Comparison of ENCODE assay signal across 8 mouse cellular contexts in the genomic region with DNA sequence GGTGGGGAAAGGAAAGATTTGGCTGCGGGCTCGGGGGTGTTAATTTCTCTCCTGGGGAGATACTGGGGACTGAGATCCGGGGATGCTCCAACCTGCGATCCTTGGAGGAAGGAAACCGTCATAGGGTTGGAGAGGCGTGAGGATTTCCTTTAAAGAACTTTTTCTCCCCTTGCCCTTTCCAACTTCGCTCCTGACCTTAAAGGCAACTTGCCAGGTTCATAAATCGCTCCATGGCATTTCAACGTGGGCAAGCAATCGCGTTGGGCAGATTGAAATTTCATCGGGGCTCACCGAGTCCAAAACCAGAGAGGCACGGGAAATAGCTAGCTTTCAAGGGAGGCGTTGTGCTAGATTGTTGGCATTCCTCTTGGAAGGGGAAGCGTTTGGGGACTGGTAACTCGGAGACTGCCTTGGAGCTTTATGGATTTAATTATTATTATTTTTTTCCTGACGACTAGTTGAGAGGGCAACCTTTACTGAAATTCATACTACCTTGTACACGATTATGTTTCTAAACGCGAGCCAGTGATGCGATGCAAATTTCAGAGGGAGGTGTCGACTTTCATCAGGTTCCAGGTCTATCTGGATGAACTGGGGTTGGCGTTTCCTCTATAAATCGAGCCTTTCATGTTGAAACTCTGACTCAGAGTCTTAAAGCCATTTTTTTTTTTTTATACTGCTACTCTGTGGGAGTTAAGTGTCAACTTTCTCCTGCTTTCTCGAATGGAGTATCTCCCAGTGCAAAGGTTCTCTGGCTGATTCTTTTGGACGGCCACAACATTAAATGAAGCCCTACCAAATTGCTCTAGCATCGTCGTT. TPM values are rescaled to one million over a fixed set of nuclear protein-coding genes. Genes with fewer than 3 reads are reported as not detected.
DNase-seq lines count a peak whose midpoint lies in the region; ATAC-seq and TF ChIP-seq lines count a peak whose summit lies in the region.

No protein-coding gene starts in this region.

- peak; percentile 52 for DNase-seq in lung, adult 2 months
- DNase-seq in lung, postnatal 4 days: no peak
- DNase-seq in adrenal gland, adult 8-10 months: peak; percentile 23
- peak; percentile 78 for DNase-seq in kidney, postnatal 0 days (ENCODE audit: low spot score)
- DNase-seq in yolk sac, embryonic 10.5 days (ENCODE audit: low spot score): no peak
- DNase-seq in thymus, postnatal 10 days (ENCODE audit: low spot score in 2 of 2): no peak

- H3K4me1 ChIP-seq in lung, adult 2 months (ENCODE audit: control insufficient read depth, insufficient read depth, low read length): peaks cover 13% of the 10 kb centered on the region
- peaks cover 37% of the 10 kb centered on the region for H3K4me1 ChIP-seq in forebrain, embryonic 16.5 days (replicated peaks; ENCODE audit: control insufficient read depth, insufficient read depth, low read length)
- peaks cover 9% of the 10 kb centered on the region; the same call in 1 of the 2 replicates for H3K4me1 ChIP-seq in kidney, postnatal 0 days (replicated peaks; ENCODE audit: insufficient read depth, low read length)
- peaks cover 38% of the 10 kb centered on the region for H3K4me1 ChIP-seq in midbrain, embryonic 13.5 days (replicated peaks)

- peak overlapping the region; percentile 96 for H3K27ac ChIP-seq in forebrain, embryonic 16.5 days (ENCODE audit: low read length)
- peak overlapping the region; percentile 90 for H3K27ac ChIP-seq in kidney, postnatal 0 days
- peak overlapping the region; percentile 94 for H3K27ac ChIP-seq in midbrain, embryonic 13.5 days

- no peak for TF ChIP-seq CTCF in lung, adult 2 months (IDR thresholded peaks at IDR 0.05; ENCODE audit: insufficient read depth, low read length)
- TF ChIP-seq CTCF in kidney, postnatal 0 days (IDR thresholded peaks at IDR 0.05; ENCODE audit: low read depth): no peak

- no peaks in the 10 kb centered on the region for H3K9me3 ChIP-seq in forebrain, embryonic 16.5 days (ENCODE audit: control insufficient read depth, low read length)
- no peaks in the 10 kb centered on the region for H3K9me3 ChIP-seq in kidney, postnatal 0 days (replicated peaks; ENCODE audit: low read length)
- H3K9me3 ChIP-seq in midbrain, embryonic 13.5 days: no peaks in the 10 kb centered on the region

- peak overlapping the region; percentile 94 for H3K4me3 ChIP-seq in lung, adult 2 months (replicated peaks; ENCODE audit: extremely low read depth, low read depth, low read length)
- H3K4me3 ChIP-seq in forebrain, embryonic 16.5 days (replicated peaks; ENCODE audit: low read length): peak overlapping the region; percentile 66
- peak overlapping the region; percentile 87 for H3K4me3 ChIP-seq in kidney, postnatal 0 days (replicated peaks; ENCODE audit: low read depth, low read length)
- H3K4me3 ChIP-seq in midbrain, embryonic 13.5 days (replicated peaks): peak overlapping the region; percentile 87

- H3K9ac ChIP-seq in forebrain, embryonic 16.5 days (replicated peaks; ENCODE audit: low read depth, low read length): peak overlapping the region; percentile 83
- peak overlapping the region; percentile 89 for H3K9ac ChIP-seq in kidney, postnatal 0 days (ENCODE audit: low read depth, low read length)
- H3K9ac ChIP-seq in midbrain, embryonic 13.5 days (replicated peaks): peak overlapping the region; percentile 91

- no peaks in the 10 kb centered on the region for H3K36me3 ChIP-seq in forebrain, embryonic 16.5 days (ENCODE audit: control insufficient read depth, insufficient read depth)
- no peaks in the 10 kb centered on the region for H3K36me3 ChIP-seq in kidney, postnatal 0 days (ENCODE audit: insufficient read depth, low read length)
- H3K36me3 ChIP-seq in midbrain, embryonic 13.5 days: no peaks in the 10 kb centered on the region

- no peak for TF ChIP-seq POLR2A in lung, adult 2 months (IDR thresholded peaks at IDR 0.05; ENCODE audit: borderline replicate concordance, extremely low read depth, low read depth, low read length)

- H3K4me2 ChIP-seq in forebrain, embryonic 16.5 days (ENCODE audit: low read length): peak overlapping the region; percentile 80
- peak overlapping the region; percentile 86 for H3K4me2 ChIP-seq in kidney, postnatal 0 days (ENCODE audit: low read length)
- peak overlapping the region; percentile 96 for H3K4me2 ChIP-seq in midbrain, embryonic 13.5 days (replicated peaks)

- ATAC-seq in forebrain, embryonic 16.5 days: no peak
- ATAC-seq in kidney, postnatal 0 days (replicated peaks; ENCODE audit: low FRiP score, low read depth): no peak
- no peak for ATAC-seq in midbrain, embryonic 13.5 days

- 3% methylated on average over 29 of the region's 29 CpGs for WGBS in lung, adult 2 months
- under 1% methylated on average over 29 of the region's 29 CpGs for WGBS in forebrain, embryonic 16.5 days
- under 1% methylated on average over 29 of the region's 29 CpGs for WGBS in kidney, postnatal 0 days
- WGBS in midbrain, embryonic 13.5 days: 2% methylated on average over 29 of the region's 29 CpGs

- H3K27me3 ChIP-seq in forebrain, embryonic 16.5 days (replicated peaks; ENCODE audit: control insufficient read depth, insufficient read depth, low read length): no peaks in the 10 kb centered on the region
- no peaks in the 10 kb centered on the region for H3K27me3 ChIP-seq in kidney, postnatal 0 days (ENCODE audit: insufficient read depth, low read length)
- 0 out of 2 replicates have a peak, but pooled peaks cover 4% of the 10 kb centered on the region for H3K27me3 ChIP-seq in midbrain, embryonic 13.5 days

RNA-seq across cellular contexts. Expression of a gene that starts 1.6 kb away (rescaled TPM):
- 25.3 and 26.9 TPM in 2 replicates for polyA plus RNA-seq in lung, adult 2 months (2012; rRNA removed)
- total RNA-seq in adrenal gland, adult 8-10 months (2022): 10 to 100 TPM; 26.6 to 37.3 (median 33.6) TPM
- 24.0 and 26.8 TPM in 2 replicates for polyA plus RNA-seq in forebrain, embryonic 16.5 days (2015; fragmentation: Nextera tagmentation; extraction: Ambion mirVana)
- 17.3 and 20.4 TPM in 2 replicates for polyA plus RNA-seq in kidney, postnatal 0 days (2015; fragmentation: Nextera tagmentation; extraction: Ambion mirVana)
- polyA plus RNA-seq in midbrain, embryonic 13.5 days (2015; fragmentation: Nextera tagmentation; extraction: Ambion mirVana): 14.3 and 15.7 TPM in 2 replicates

Comparison
In these comparisons a context has a peak if more than half of its experiments do, and no peak if none do; other contexts are left out.
1. DNase-seq: peak in lung, adult 2 months (single experiment), adrenal gland, adult 8-10 months (single experiment) and kidney, postnatal 0 days (single experiment); none in lung, postnatal 4 days (0 of 2), yolk sac, embryonic 10.5 days (single experiment) and thymus, postnatal 10 days (0 of 2).
2. Peak in every context shown above with its lines, with median percentiles within 50 percentile points of each other: H3K4me3 ChIP-seq, H3K27ac ChIP-seq, H3K4me2 ChIP-seq and H3K9ac ChIP-seq.